Mouse (Mus musculus) olfactory bulb, adult 2 months (tissue): ENCODE measurements around the gene Ndufa6. TPM values are rescaled to one million over a fixed set of nuclear protein-coding genes. Genes with fewer than 3 reads are reported as not detected.

ENCODE experiments used
- H3K27ac ChIP-seq: fragments of 200-500 bp; 2 replicates; pipeline ENCODE4 v1.5.1; 2012; ENCODE audit warnings: low read depth, low read length; ENCODE audit not compliant: insufficient read depth
- H3K4me1 ChIP-seq: fragments of 200-500 bp; 2 replicates; pipeline ENCODE4 v1.6.1; 2012; ENCODE audit warnings: low read length; ENCODE audit not compliant: control insufficient read depth, insufficient read depth
- H3K4me3 ChIP-seq: fragments of 200-500 bp; 2 replicates; pipeline ENCODE4 v1.5.1; 2012; ENCODE audit warnings: mild to moderate bottlenecking, low read depth, low read length, moderate library complexity; ENCODE audit not compliant: insufficient read depth
- CTCF ChIP-seq: fragments of 200-500 bp; IDR thresholded peaks from 2 replicates; pipeline ENCODE4 v1.5.1; 2012; ENCODE audit warnings: low read depth, mild to moderate bottlenecking, low read length, moderate library complexity; ENCODE audit not compliant: insufficient read depth
- POLR2A ChIP-seq: fragments of 200-500 bp; IDR thresholded peaks from 2 replicates; pipeline ENCODE4 v1.6.1; 2012; ENCODE audit warnings: mild to moderate bottlenecking, low read depth, low read length, moderate library complexity; ENCODE audit not compliant: insufficient read depth
- WGBS: fragments of 180-500 bp; shearing (Covaris S2); methylation state at CpG from one replicate; pipeline ENCODE4 v1.1.7; 2018; 5-methylcytosine and 5-hydroxymethylcytosine counted together
- polyA plus RNA-seq: library from polyadenylated mRNA; stranded (reverse); fragments of >200 nt; gene quantifications from 2 replicates; pipeline ENCODE4 v1.2.4, GENCODE M21; 2012; ENCODE audit warnings: low replicate concordance; ENCODE audit not compliant: missing spikeins, insufficient read depth, insufficient read length

Ndufa6 gene
- polyA plus RNA-seq, 1 experiment: not detected

- Histone ChIP-seq H3K4me3 (peak overlapping the region; percentile 28; the same call in 1 of the 2 replicates), H3K27ac (peak overlapping the region; percentile 67), H3K4me1 (peaks cover 16% of the 10 kb centered on the region)
- TF ChIP-seq POLR2A: no peak
- TF ChIP-seq CTCF: no peak
- WGBS: 41% methylated on average over 7 of the region's 7 CpGs
Observed at GRCm38 (mm10) chr15:82380714-82381062, 26.6 kb upstream of the Ndufa6 start.

DNA sequence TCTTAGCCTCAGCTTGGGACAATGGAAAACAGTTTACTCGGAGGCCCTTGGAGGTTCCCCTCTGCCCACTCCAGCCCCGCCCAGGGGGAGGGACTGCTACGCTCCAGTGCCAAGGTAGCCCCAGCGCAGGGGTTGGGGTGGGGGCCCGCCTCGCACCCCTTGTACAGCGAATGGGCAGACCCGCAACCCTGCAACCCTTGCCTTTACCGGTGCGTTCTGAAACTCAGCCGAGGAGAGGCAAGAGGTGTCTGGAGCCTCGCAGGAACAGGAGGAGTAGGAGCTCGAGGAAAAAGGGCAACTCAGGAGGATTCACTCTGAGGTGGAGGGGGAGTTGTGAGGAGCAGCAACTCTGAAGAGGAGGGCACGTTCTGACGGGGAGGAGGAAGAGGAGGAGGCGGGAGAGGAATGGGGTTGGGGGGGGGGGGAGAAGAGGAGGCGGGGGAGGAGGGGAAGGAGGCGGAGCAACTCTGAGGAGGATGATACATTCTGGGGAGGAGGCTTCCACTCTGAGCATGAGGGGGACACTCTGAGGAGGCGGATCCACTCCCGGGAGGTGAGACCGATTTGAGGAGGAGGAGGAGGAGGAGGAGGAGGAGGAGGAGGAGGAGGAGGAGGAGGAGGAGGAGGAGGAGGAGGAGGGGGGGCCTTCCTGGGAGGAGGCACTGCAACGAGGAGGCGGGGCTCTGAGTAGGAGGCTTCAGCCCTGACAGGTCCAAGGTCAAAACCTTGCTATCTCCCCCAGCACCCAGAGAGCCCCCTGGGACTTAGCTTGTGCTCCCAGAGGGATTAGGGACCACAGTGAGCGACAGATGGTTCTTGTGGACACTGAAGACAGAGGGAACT is 26.0 kb upstream of the Ndufa6 start, which contains the start of gene Cyp2d22:
Gene Cyp2d22, minus strand, starts transcription at position 390 of the 843 bp plus-strand sequence.
- H3K4me3 ChIP-seq: peak within 1 kb of the TSS; percentile 52
- peak within 1 kb of the TSS; percentile 89 for H3K27ac ChIP-seq
- WGBS: 16% methylated on average over 18 of the region's 24 CpGs
- H3K4me1 ChIP-seq: peaks cover 20% of the 10 kb centered on the region
- no peak for TF ChIP-seq POLR2A
- no peak for TF ChIP-seq CTCF

DNA sequence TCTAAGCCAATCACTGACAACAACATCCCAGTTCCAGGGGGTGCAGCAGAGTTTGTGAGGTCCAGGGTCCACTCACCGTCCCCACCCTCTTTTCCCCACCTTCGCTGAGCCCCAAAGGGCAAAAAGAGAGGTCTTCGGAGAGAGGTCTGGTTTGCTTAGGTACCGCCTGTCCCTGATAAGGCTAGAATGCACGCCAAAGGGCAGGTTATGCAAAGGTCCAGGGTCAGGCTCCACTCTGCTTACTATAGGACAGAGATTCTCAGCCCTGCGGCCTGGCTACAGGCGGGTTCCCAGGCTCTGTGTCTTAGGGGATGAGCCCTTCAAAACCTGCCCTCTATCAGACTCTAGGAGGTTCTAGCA is 25.4 kb upstream of the Ndufa6 start:
- Histone ChIP-seq H3K4me3 (peak overlapping the region; percentile 52), H3K27ac (peak overlapping the region; percentile 89), H3K4me1 (peaks cover 20% of the 10 kb centered on the region)
- 70% methylated on average over 7 of the region's 7 CpGs for WGBS
- TF ChIP-seq POLR2A (no peak), CTCF (no peak; the same call in 1 of the 2 replicates)

DNA sequence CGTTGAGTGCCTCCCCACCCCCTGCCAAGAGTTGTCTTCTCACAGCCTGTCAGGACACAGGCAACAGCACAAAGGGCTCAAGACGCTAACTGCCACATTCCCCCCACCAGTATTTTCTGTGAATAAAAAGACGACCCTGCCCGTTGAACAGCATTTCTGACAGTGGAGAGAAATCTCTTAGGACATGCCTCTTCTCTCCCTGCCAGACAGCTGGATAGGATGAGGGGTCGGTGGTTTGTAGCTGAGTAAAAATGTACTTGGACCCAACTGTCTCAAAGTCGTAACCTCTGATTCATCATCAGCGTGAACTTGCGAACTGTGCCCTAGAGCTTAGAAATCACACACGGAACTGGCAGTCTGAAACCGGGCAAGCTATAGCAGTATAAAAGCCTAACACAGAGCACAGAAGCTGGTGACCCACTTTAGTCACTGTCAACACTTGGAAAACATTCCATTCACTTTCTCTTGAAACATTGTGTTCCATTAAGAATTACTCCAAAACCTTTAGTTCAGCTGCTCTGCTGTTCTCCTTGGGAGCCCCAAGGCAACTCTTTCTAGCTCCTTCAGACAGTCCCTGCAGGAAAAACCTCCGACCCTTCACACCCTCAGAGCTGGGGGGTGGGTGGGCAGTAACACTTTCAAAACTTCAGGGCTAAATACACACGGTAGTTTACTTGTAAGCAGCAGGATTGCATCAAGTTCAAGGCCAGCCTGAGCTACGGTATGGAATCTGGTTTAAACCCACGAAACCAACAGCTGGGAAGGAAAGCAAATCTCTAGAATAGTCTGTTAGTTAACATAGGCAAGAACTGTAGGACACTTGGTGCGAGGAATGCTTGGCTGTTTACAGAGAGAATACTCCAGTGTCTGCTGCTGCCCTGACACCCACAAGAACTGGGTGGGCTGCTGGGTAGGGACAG is 24.4 kb upstream of the Ndufa6 start:
- H3K27ac ChIP-seq: peak overlapping the region; percentile 89
- TF ChIP-seq CTCF (no peak), POLR2A (no peak)
- H3K4me3 ChIP-seq: no peak overlapping the region
- 55% methylated on average over 15 of the region's 15 CpGs for WGBS
- peaks cover 20% of the 10 kb centered on the region for H3K4me1 ChIP-seq

DNA sequence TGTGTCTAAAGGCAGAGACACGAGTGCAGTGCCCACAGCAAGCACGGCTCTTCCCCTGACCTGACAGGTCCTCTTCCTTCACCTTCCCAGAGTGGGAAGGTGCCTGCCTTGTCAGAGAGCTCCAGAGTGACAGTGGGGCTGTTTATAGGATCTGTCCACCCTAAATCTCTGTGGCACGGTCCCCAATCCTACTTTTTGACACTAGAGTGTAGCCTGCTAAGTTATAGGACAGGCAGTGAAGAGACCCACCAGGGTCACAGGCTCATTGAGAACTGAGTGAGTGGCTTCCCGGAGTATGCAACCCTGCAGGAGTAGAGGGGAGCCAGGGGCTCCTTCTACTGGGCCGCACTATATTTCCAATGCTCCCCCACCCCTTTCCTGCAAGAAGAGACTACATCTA is 23.6 kb upstream of the Ndufa6 start:
- TF ChIP-seq CTCF: no peak
- Histone ChIP-seq H3K4me3 (no peak overlapping the region), H3K4me1 (peaks cover 20% of the 10 kb centered on the region), H3K27ac (peak overlapping the region; percentile 89; the same call in 1 of the 2 replicates)
- WGBS: 88% methylated on average over 5 of the region's 5 CpGs

DNA sequence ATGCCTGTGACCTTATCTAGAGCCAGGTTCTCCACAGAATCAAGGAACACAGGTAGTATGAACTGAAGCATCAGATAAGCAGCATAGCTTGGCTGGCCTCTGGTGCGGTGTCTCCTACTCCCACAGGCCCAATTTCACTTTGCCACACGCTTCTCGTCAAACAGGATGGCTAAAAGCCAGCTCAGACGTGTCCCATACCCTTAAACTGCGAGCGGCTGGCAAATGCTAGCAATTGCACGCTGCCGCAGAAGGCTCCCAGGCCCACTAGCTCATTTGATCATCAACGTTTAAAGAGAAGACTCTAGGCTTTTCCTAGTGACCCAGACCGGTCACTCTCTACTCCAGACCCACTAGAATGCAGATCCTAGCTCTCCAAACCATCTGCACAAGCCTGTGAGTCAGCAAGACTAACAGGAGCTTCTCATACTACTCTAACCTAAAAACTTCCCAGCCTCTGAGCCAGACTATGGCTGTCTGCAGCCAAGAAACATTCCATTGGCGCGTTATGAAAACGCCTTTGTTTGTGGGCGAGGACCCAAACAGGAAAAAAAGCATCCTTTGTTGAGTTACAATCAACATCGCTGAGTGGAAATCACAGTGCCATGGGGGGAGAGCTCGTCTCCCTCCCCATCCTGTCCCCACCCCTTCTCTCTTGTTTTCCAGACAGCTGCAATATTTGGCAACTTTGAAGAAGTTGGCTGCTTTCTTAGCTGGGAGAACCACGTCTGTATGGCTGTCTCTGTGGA is 22.4 kb upstream of the Ndufa6 start:
- H3K27ac ChIP-seq: peak overlapping the region; percentile 65
- no peak overlapping the region for H3K4me3 ChIP-seq
- 32% methylated on average over 17 of the region's 17 CpGs for WGBS
- TF ChIP-seq CTCF (no peak), POLR2A (no peak)
- H3K4me1 ChIP-seq: peaks cover 20% of the 10 kb centered on the region

- no peak for TF ChIP-seq CTCF
- no peak for TF ChIP-seq POLR2A
- Histone ChIP-seq H3K27ac (peak overlapping the region; percentile 65; the same call in 1 of the 2 replicates), H3K4me1 (peaks cover 20% of the 10 kb centered on the region), H3K4me3 (no peak overlapping the region)
- 90% methylated on average over 9 of the region's 9 CpGs for WGBS
Observed at GRCm38 (mm10) chr15:82375855-82376254, 21.7 kb upstream of the Ndufa6 start.

GRCm38 (mm10) chr15:82374437-82374836 is 20.3 kb upstream of the Ndufa6 start:
- WGBS: 79% methylated on average over 5 of the region's 5 CpGs
- Histone ChIP-seq H3K4me1 (peaks cover 12% of the 10 kb centered on the region), H3K4me3 (no peak overlapping the region), H3K27ac (no peak overlapping the region)
- TF ChIP-seq POLR2A (no peak), CTCF (no peak)
